Mouse (Mus musculus): ENCODE data around the gene Spag4. TPM values are rescaled to one million over a fixed set of nuclear protein-coding genes. Genes with fewer than 3 reads are reported as not detected.
"Not testable (repeated sequence)": the region's sequence is repeated elsewhere in the genome, so short reads cannot be mapped to it uniquely, and the experiment has no call there.

Spag4 gene
- polyA plus RNA-seq, 1 experiment from 2014 or later = 0.62 TPM

- peak overlapping the region; percentile 90 for H3K27ac ChIP-seq (replicated peaks)
- H3K27me3 ChIP-seq = no peaks in the 10 kb centered on the region
- H3K36me3 ChIP-seq (replicated peaks) = peaks cover 14% of the 10 kb centered on the region
- peak overlapping the region; percentile 85 for H3K4me2 ChIP-seq
- H3K4me3 ChIP-seq (replicated peaks) = peak overlapping the region; percentile 91
- peak; percentile 66 for ATAC-seq (ENCODE audit: insufficient read depth)
- under 1% methylated on average over 16 of the region's 16 CpGs for WGBS (ENCODE audit: insufficient replicate concordance)
- H3K9me3 ChIP-seq (replicated peaks) = no peaks in the 10 kb centered on the region
- H3K4me1 ChIP-seq (replicated peaks) = peaks cover 45% of the 10 kb centered on the region
- peak overlapping the region; percentile 94 for H3K9ac ChIP-seq
Observed at GRCm38 (mm10) chr2:156110627-156111357, 45.8 kb downstream of the Spag4 start.

DNA sequence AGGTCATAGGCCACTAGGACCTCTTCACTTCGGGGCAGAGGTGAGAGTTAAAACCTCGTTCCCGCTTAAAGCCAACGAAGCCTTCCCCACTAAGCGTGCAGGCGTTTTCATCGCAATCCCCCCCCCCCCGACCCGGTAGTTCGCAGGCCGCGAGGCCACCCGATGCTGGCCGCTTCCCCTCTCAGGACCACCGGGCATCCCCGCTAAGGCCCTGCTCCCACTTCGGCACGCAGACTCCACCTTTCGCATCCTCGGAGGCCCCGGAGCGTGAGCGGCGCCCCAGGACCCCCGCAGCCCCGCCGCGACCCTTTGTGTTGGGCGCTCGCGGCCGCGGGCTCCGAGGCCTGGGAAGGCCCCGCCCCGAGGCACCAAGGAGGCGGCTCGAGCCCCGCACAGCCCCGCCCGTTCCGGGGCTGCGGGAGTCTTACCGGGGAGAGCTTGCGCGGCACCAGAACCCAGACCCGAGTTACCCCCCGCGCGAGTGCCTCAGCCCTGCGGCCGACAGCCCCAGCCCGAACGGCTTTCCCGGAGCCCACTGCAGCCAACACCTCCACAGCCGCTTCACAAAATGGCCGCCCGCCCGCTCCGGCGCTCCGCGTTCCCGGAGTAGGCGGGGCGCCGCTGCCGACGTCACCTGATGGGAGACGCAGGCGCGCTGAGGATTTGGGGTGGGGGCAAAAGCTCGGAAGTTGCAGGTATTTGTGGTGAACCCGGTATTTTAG is 46.5 kb downstream of the Spag4 start, which contains the start of the genes Cpne1 and Rbm12:
Gene Cpne1, minus strand, starts transcription at position 608 of the 722 bp plus-strand sequence.
Gene Rbm12, minus strand, starts transcription at position 621 of the 722 bp plus-strand sequence.
- 1% methylated on average over 74 of the region's 74 CpGs for WGBS (ENCODE audit: insufficient replicate concordance)
- peak; percentile 92 for ATAC-seq (ENCODE audit: insufficient read depth)

GRCm38 (mm10) chr2:156112080-156112423 is 47.1 kb downstream of the Spag4 start:
- peak overlapping the region; percentile 94 for H3K9ac ChIP-seq
- WGBS (ENCODE audit: insufficient replicate concordance) = 18% methylated on average over 5 of the region's 5 CpGs
- H3K4me2 ChIP-seq = peak overlapping the region; percentile 85
- peak overlapping the region; percentile 90 for H3K27ac ChIP-seq (replicated peaks)
- not testable (repeated sequence) for H3K27me3 ChIP-seq; H3K9me3 ChIP-seq (replicated peaks); H3K36me3 ChIP-seq (replicated peaks); ATAC-seq (ENCODE audit: insufficient read depth)
- peaks cover 37% of the 10 kb centered on the region for H3K4me1 ChIP-seq (replicated peaks)
- H3K4me3 ChIP-seq (replicated peaks) = peak overlapping the region; percentile 91

More for the DNA sequence above, 46.5 kb downstream of the Spag4 start, which contains the start of the genes Cpne1 and Rbm12:
- Histone ChIP-seq H3K9ac (peak within 1 kb of the TSS; percentile 94), H3K4me3 (replicated peaks) (peak within 1 kb of the TSS; percentile 91), H3K27ac (replicated peaks) (peak within 1 kb of the TSS; percentile 90), H3K4me1 (replicated peaks) (peaks cover 40% of the 10 kb centered on the region), H3K9me3 (replicated peaks) (no peaks in the 10 kb centered on the region), H3K27me3 (no peaks in the 10 kb centered on the region), H3K36me3 (replicated peaks) (peaks cover 8% of the 10 kb centered on the region; the same call in 1 of the 2 replicates), H3K4me2 (peak within 1 kb of the TSS; percentile 85)

- Histone ChIP-seq H3K9me3 (replicated peaks) (no peaks in the 10 kb centered on the region), H3K27me3 (no peaks in the 10 kb centered on the region), H3K4me2 (no peak overlapping the region), H3K9ac (no peak overlapping the region), H3K36me3 (replicated peaks) (peaks cover 14% of the 10 kb centered on the region), H3K4me1 (replicated peaks) (no peaks in the 10 kb centered on the region), H3K27ac (replicated peaks) (no peak overlapping the region), H3K4me3 (replicated peaks) (no peak overlapping the region)
- no peak for ATAC-seq (ENCODE audit: insufficient read depth)
Observed at GRCm38 (mm10) chr2:156119566-156119965, 54.6 kb downstream of the Spag4 start.

Other genes starting within 250 kb of the Spag4 start
- gene BC029722, start 245.7 kb upstream of the Spag4 start, polyA plus RNA-seq (2015; fragmentation: Nextera tagmentation; extraction: Ambion mirVana) = 4.9 and 5.6 TPM in 2 replicates
- gene Eif6, start 238.2 kb upstream of the Spag4 start, polyA plus RNA-seq (2015; fragmentation: Nextera tagmentation; extraction: Ambion mirVana) = 131 and 135 TPM in 2 replicates
- gene Fam83c, start 230.3 kb upstream of the Spag4 start, polyA plus RNA-seq (2015; fragmentation: Nextera tagmentation; extraction: Ambion mirVana) = 0.07 and 0.09 TPM in 2 replicates
- gene Uqcc1, start 134.9 kb upstream of the Spag4 start, polyA plus RNA-seq (2015; fragmentation: Nextera tagmentation; extraction: Ambion mirVana) = 32.1 and 33.5 TPM in 2 replicates
- gene Gm15557, start 124.4 kb upstream of the Spag4 start, polyA plus RNA-seq (2015; fragmentation: Nextera tagmentation; extraction: Ambion mirVana) = not detected in 2 replicates
- gene Gdf5, start 119.8 kb upstream of the Spag4 start, polyA plus RNA-seq (2015; fragmentation: Nextera tagmentation; extraction: Ambion mirVana) = not detected in 2 replicates
- gene Cep250, start 108.7 kb upstream of the Spag4 start, polyA plus RNA-seq (2015; fragmentation: Nextera tagmentation; extraction: Ambion mirVana) = 8.2 and 9.7 TPM in 2 replicates
- gene 6430550D23Rik, start 57.2 kb upstream of the Spag4 start, polyA plus RNA-seq (2015; fragmentation: Nextera tagmentation; extraction: Ambion mirVana) = 0.78 and 0.90 TPM in 2 replicates
- 103 and 122 TPM in 2 replicates for gene Ergic3, start 57.1 kb upstream of the Spag4 start, polyA plus RNA-seq (2015; fragmentation: Nextera tagmentation; extraction: Ambion mirVana)
- not detected in 2 replicates for gene Fer1l4, start 12.2 kb upstream of the Spag4 start, polyA plus RNA-seq (2015; fragmentation: Nextera tagmentation; extraction: Ambion mirVana)
- 20.8 and 22.6 TPM in 2 replicates for gene Cpne1, start 46.8 kb downstream of the Spag4 start, polyA plus RNA-seq (2015; fragmentation: Nextera tagmentation; extraction: Ambion mirVana)
- gene Rbm12, start 46.8 kb downstream of the Spag4 start, polyA plus RNA-seq (2015; fragmentation: Nextera tagmentation; extraction: Ambion mirVana) = 7.4 and 9.7 TPM in 2 replicates
- 3.9 and 4.0 TPM in 2 replicates for gene Gm28036, start 61.9 kb downstream of the Spag4 start, polyA plus RNA-seq (2015; fragmentation: Nextera tagmentation; extraction: Ambion mirVana)
- 159 and 192 TPM in 2 replicates for gene Romo1, start 78.9 kb downstream of the Spag4 start, polyA plus RNA-seq (2015; fragmentation: Nextera tagmentation; extraction: Ambion mirVana)
- 50.7 and 52.3 TPM in 2 replicates for gene Nfs1, start 79.0 kb downstream of the Spag4 start, polyA plus RNA-seq (2015; fragmentation: Nextera tagmentation; extraction: Ambion mirVana)
- gene Rbm39, start 115.1 kb downstream of the Spag4 start, polyA plus RNA-seq (2015; fragmentation: Nextera tagmentation; extraction: Ambion mirVana) = 207 and 223 TPM in 2 replicates
- 10.8 and 14.7 TPM in 2 replicates for gene Phf20, start 131.3 kb downstream of the Spag4 start, polyA plus RNA-seq (2015; fragmentation: Nextera tagmentation; extraction: Ambion mirVana)
- gene Cnbd2, start 247.1 kb downstream of the Spag4 start, polyA plus RNA-seq (2015; fragmentation: Nextera tagmentation; extraction: Ambion mirVana) = 1.9 and 2.0 TPM in 2 replicates
- gene Scand1, start 247.5 kb downstream of the Spag4 start, polyA plus RNA-seq (2015; fragmentation: Nextera tagmentation; extraction: Ambion mirVana) = 26.3 and 28.5 TPM in 2 replicates

Measured in liver, embryonic 15.5 days (tissue).